Mouse (Mus musculus): ENCODE measurements at regions not wholly inside any gene's neighbourhood (a gene's known extent, or its start where the extent isn't known, plus 50 kb on each side); places are given as distances from the start of the nearest gene placed in this dataset.
A peak's percentile ranks its signal among the peaks of the same experiment; 100 is the strongest.
"Not testable (repeated sequence)": the region's sequence is repeated elsewhere in the genome, so short reads cannot be mapped to it uniquely, and the experiment has no call there.

- no peak for DNase-seq (ENCODE audit: low read depth)
Observed at GRCm38 (mm10) chr12:77054700-77055099, 92.7 kb upstream of the Max start.

- DNase-seq (ENCODE audit: low read depth), result no peak
Observed at GRCm38 (mm10) chr12:77054211-77054610, 92.2 kb upstream of the Max start.

GRCm38 (mm10) chr12:77052853-77053252 lies 90.9 kb upstream of the Max start:
- DNase-seq (ENCODE audit: low read depth), result peak; percentile 41

GRCm38 (mm10) chr12:77048380-77048779 lies 86.4 kb upstream of the Max start:
- no peak for DNase-seq (ENCODE audit: low read depth)

- DNase-seq (ENCODE audit: low read depth), result no peak
Observed at GRCm38 (mm10) chr12:77047273-77047672, 85.3 kb upstream of the Max start.

GRCm38 (mm10) chr12:77045956-77046355 lies 84.0 kb upstream of the Max start:
- DNase-seq (ENCODE audit: low read depth), result no peak

GRCm38 (mm10) chr12:77045356-77045755 lies 83.4 kb upstream of the Max start:
- no peak for DNase-seq (ENCODE audit: low read depth)

- no peak for DNase-seq (ENCODE audit: low read depth)
Observed at GRCm38 (mm10) chr12:77042356-77042755, 80.4 kb upstream of the Max start.

- DNase-seq (ENCODE audit: low read depth), result no peak
Observed at GRCm38 (mm10) chr12:77041141-77041540, 79.1 kb upstream of the Max start.

GRCm38 (mm10) chr12:77039953-77040305 lies 77.9 kb upstream of the Max start:
- no peak for DNase-seq (ENCODE audit: low read depth)

GRCm38 (mm10) chr12:77039295-77039952 lies 77.4 kb upstream of the Max start:
- DNase-seq (ENCODE audit: low read depth), result no peak

- DNase-seq (ENCODE audit: low read depth), result no peak
Observed at GRCm38 (mm10) chr12:77035676-77036075, 73.7 kb upstream of the Max start.

- DNase-seq (ENCODE audit: low read depth), result no peak
Observed at GRCm38 (mm10) chr12:77031448-77031847, 69.4 kb upstream of the Max start.

- no peak for DNase-seq (ENCODE audit: low read depth)
Observed at GRCm38 (mm10) chr12:77025431-77025879, 63.5 kb upstream of the Max start.

GRCm38 (mm10) chr12:77022538-77022937 lies 60.5 kb upstream of the Max start:
- no peak for DNase-seq (ENCODE audit: low read depth)

- DNase-seq (ENCODE audit: low read depth), result no peak
Observed at GRCm38 (mm10) chr12:77021881-77022280, 59.9 kb upstream of the Max start.

- no peak for DNase-seq (ENCODE audit: low read depth)
Observed at GRCm38 (mm10) chr12:77019708-77020511, 57.9 kb upstream of the Max start.

GRCm38 (mm10) chr12:77019148-77019547 lies 57.1 kb upstream of the Max start:
- DNase-seq (ENCODE audit: low read depth), result not testable (repeated sequence)

- no peak for DNase-seq (ENCODE audit: low read depth)
Observed at GRCm38 (mm10) chr12:77018373-77018772, 56.4 kb upstream of the Max start.

GRCm38 (mm10) chr12:77014908-77015307 lies 52.9 kb upstream of the Max start:
- DNase-seq (ENCODE audit: low read depth), result no peak

All from c-Kit-positive CD71-negative TER-119-negative erythroid progenitor cells, embryonic 14.5 days (primary cell).